Mouse (Mus musculus): ENCODE data around the gene Mkln1. TPM values are rescaled to one million over a fixed set of nuclear protein-coding genes. Genes with fewer than 3 reads are reported as not detected.
A peak's percentile ranks its signal among the peaks of the same experiment; 100 is the strongest.

Gene Mkln1
- total and polyA plus RNA-seq, 2 experiments from 2014 or later: 44.4 to 84.0 TPM

DNA sequence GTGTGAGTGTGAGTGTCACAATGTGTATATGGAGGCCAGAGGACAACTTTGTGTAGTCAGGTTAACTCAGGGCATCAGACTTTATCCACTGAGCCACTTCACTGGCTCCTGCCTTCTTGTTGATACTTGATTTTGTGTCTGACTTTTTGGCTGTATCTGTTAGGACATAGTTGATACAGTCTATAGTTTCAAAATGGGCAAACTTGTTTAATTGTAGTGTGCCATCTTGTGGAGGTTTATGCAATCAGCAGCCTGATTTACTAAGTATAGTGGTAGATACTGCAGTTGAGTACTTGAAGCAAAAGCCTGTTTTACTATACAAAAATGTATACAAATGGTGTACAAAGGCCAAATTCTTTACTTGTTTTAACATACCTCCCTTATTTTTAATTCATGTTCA lies 55.2 kb downstream of the Mkln1 start:
- ATAC-seq (ENCODE audit: low FRiP score): no peak

DNA sequence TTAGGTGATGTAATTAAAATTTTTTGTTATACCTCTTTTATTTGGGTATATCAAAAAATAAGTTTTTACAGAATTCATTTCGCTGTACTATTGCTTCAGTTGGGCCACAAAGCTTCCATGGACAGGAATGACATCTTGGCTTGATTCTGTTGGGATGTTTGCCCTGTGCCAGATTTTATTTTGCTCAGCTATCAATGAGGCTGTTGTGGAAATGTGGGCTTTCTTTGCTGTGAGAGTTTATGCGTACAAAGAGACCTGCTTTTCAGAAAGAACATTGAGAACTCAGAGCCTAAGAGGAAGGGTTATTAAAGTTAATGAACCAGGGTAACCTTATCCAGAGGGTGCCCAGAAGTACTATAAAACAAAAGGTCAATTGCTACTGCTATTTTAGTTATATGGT lies 56.8 kb downstream of the Mkln1 start:
- no peak overlapping the region for H3K9ac ChIP-seq (replicated peaks; ENCODE audit: low read length, poor library complexity, severe bottlenecking)
- DNase-seq (ENCODE audit: low spot score): peak; percentile 22
- no peak overlapping the region for H3K4me3 ChIP-seq (ENCODE audit: low read depth, low read length)
- no peak for TF ChIP-seq CTCF (IDR thresholded peaks at IDR 0.05)
- H3K4me1 ChIP-seq (ENCODE audit: insufficient read depth, low read length): no peaks in the 10 kb centered on the region
- H3K27ac ChIP-seq (ENCODE audit: low read depth, low read length): no peak overlapping the region
- H3K27me3 ChIP-seq (ENCODE audit: insufficient read depth, low read length): no peaks in the 10 kb centered on the region
- peaks cover 4% of the 10 kb centered on the region for H3K36me3 ChIP-seq (ENCODE audit: insufficient read depth, low read length)
- H3K4me2 ChIP-seq (ENCODE audit: low read depth, low read length, poor library complexity, severe bottlenecking): no peak overlapping the region
- no peak for ATAC-seq (ENCODE audit: low FRiP score)
- 82% methylated on average over 2 of the region's 2 CpGs for WGBS
- H3K9me3 ChIP-seq (ENCODE audit: low read length): no peaks in the 10 kb centered on the region

More for the DNA sequence above, 55.2 kb downstream of the Mkln1 start:
- Histone ChIP-seq H3K36me3 (ENCODE audit: insufficient read depth, low read length) (peaks cover 4% of the 10 kb centered on the region), H3K4me2 (ENCODE audit: low read depth, low read length, poor library complexity, severe bottlenecking) (no peak overlapping the region), H3K9ac (replicated peaks; ENCODE audit: low read length, poor library complexity, severe bottlenecking) (no peak overlapping the region), H3K27me3 (ENCODE audit: insufficient read depth, low read length) (no peaks in the 10 kb centered on the region), H3K9me3 (ENCODE audit: low read length) (no peaks in the 10 kb centered on the region), H3K4me1 (ENCODE audit: insufficient read depth, low read length) (no peaks in the 10 kb centered on the region), H3K4me3 (ENCODE audit: low read depth, low read length) (no peak overlapping the region), H3K27ac (ENCODE audit: low read depth, low read length) (no peak overlapping the region)
- DNase-seq (ENCODE audit: low spot score): peak; percentile 79
- peak; percentile 84 for TF ChIP-seq CTCF (IDR thresholded peaks at IDR 0.05)

DNA sequence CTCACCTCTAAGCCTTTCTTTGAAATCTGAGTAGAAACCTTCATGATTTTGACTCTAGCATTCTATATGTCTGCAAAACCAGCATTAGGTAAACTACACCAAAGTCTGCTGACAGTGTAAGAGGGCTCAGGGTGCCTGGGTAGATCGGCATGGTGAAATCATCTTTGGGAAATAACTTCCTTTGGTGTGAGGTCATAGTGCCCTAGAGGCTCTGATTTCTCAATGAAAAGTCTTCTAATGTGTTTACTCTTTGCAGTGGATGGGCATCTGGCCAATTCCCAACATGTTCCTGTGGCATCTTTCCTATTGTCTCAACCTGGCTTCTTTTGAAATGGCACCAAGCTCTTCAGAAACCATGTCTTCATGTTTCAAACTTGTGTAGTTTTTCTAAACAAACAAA lies 58.5 kb downstream of the Mkln1 start:
- H3K27ac ChIP-seq (ENCODE audit: low read depth, low read length): no peak overlapping the region
- no peak for DNase-seq (ENCODE audit: low spot score)
- H3K4me3 ChIP-seq (ENCODE audit: low read depth, low read length): no peak overlapping the region
- 89% methylated on average over 1 of the region's 1 CpGs for WGBS
- H3K4me2 ChIP-seq (ENCODE audit: low read depth, low read length, poor library complexity, severe bottlenecking): no peak overlapping the region
- ATAC-seq (ENCODE audit: low FRiP score): no peak
- H3K9ac ChIP-seq (replicated peaks; ENCODE audit: low read length, poor library complexity, severe bottlenecking): no peak overlapping the region
- H3K36me3 ChIP-seq (ENCODE audit: insufficient read depth, low read length): peaks cover 4% of the 10 kb centered on the region
- no peak for TF ChIP-seq CTCF (IDR thresholded peaks at IDR 0.05)
- no peaks in the 10 kb centered on the region for H3K9me3 ChIP-seq (ENCODE audit: low read length)
- H3K4me1 ChIP-seq (ENCODE audit: insufficient read depth, low read length): no peaks in the 10 kb centered on the region
- no peaks in the 10 kb centered on the region for H3K27me3 ChIP-seq (ENCODE audit: insufficient read depth, low read length)

DNA sequence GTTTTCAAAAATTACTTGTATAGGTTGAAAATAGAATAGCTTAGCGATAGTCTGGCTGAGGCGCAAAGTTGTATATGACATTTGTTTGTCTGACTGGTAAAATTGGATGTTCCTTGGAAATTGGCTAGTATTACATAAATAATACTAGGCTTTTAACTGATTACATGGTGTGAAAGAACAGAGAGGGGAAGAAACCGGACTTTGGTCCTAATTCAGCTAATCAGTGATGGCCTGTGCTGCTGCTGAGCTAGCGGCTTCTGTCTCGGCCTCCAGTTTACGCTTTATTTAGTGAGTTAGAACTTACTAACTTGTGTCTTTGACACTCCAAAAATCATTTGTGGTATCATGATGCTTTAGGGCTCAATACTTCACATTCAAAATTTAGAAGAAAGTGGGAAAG lies 70.9 kb downstream of the Mkln1 start:
- no peak for DNase-seq (ENCODE audit: low spot score)
- Histone ChIP-seq H3K4me3 (ENCODE audit: low read depth, low read length) (no peak overlapping the region), H3K9ac (replicated peaks; ENCODE audit: low read length, poor library complexity, severe bottlenecking) (no peak overlapping the region), H3K4me2 (ENCODE audit: low read depth, low read length, poor library complexity, severe bottlenecking) (no peak overlapping the region), H3K9me3 (ENCODE audit: low read length) (no peaks in the 10 kb centered on the region), H3K36me3 (ENCODE audit: insufficient read depth, low read length) (0 out of 2 replicates have a peak, but pooled peaks cover 6% of the 10 kb centered on the region), H3K27me3 (ENCODE audit: insufficient read depth, low read length) (no peaks in the 10 kb centered on the region), H3K27ac (ENCODE audit: low read depth, low read length) (no peak overlapping the region), H3K4me1 (ENCODE audit: insufficient read depth, low read length) (no peaks in the 10 kb centered on the region)
- 94% methylated on average over 6 of the region's 6 CpGs for WGBS
- ATAC-seq (ENCODE audit: low FRiP score): no peak
- TF ChIP-seq CTCF (IDR thresholded peaks at IDR 0.05): no peak

DNA sequence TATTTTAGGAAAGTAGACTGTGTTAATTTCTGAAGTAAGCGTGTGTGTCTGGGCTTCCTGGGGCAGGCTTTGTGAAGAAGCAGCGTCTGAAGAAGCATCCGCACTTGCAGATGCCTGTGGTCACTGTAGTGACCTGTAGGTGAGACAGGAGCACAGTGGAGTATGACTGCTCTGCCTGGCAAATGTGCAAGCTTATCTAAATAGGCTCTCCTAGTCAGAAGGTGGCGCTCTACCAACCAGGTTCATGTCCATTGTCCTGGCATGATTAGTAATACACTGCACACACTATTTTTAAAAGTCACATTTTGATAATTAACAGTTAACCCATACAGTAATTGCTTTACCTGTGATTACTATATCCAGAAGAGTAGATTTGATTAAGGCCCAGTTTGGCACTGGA lies 79.7 kb downstream of the Mkln1 start:
- H3K27ac ChIP-seq (ENCODE audit: low read depth, low read length): no peak overlapping the region
- H3K36me3 ChIP-seq (ENCODE audit: insufficient read depth, low read length): 0 out of 2 replicates have a peak, but pooled peaks cover 10% of the 10 kb centered on the region
- H3K9ac ChIP-seq (replicated peaks; ENCODE audit: low read length, poor library complexity, severe bottlenecking): no peak overlapping the region

DNA sequence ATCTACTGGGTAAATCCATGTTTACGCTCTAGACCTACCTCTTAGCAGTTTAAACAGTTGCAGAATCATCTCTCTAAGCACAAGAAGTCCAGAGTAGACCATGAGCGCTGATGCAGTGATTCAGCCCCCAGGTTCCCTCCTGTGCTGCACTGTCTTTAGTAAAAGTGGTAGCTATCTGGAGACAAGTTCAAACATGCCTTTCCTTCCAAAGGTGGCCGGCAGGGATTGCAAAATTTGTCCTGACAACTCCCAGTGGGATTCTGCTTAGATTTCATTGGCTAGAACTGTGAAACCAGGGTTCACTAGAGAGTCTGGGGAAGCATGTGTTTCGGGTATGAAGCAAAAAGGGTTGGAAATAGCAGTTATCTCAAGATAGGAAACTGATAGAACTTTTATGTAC lies 81.5 kb downstream of the Mkln1 start:
- WGBS: 84% methylated on average over 4 of the region's 4 CpGs
- Histone ChIP-seq H3K4me3 (ENCODE audit: low read depth, low read length) (no peak overlapping the region), H3K27ac (ENCODE audit: low read depth, low read length) (no peak overlapping the region), H3K4me1 (ENCODE audit: insufficient read depth, low read length) (no peaks in the 10 kb centered on the region), H3K9ac (replicated peaks; ENCODE audit: low read length, poor library complexity, severe bottlenecking) (no peak overlapping the region), H3K9me3 (ENCODE audit: low read length) (no peaks in the 10 kb centered on the region), H3K36me3 (ENCODE audit: insufficient read depth, low read length) (0 out of 2 replicates have a peak, but pooled peaks cover 3% of the 10 kb centered on the region), H3K27me3 (ENCODE audit: insufficient read depth, low read length) (no peaks in the 10 kb centered on the region), H3K4me2 (ENCODE audit: low read depth, low read length, poor library complexity, severe bottlenecking) (no peak overlapping the region)
- no peak for TF ChIP-seq CTCF (IDR thresholded peaks at IDR 0.05)
- DNase-seq (ENCODE audit: low spot score) (no peak), ATAC-seq (ENCODE audit: low FRiP score) (no peak)

More for the DNA sequence above, 79.7 kb downstream of the Mkln1 start:
- no peaks in the 10 kb centered on the region for H3K4me1 ChIP-seq (ENCODE audit: insufficient read depth, low read length)
- H3K4me2 ChIP-seq (ENCODE audit: low read depth, low read length, poor library complexity, severe bottlenecking): no peak overlapping the region
- H3K4me3 ChIP-seq (ENCODE audit: low read depth, low read length): no peak overlapping the region
- no peaks in the 10 kb centered on the region for H3K27me3 ChIP-seq (ENCODE audit: insufficient read depth, low read length)
- peak; percentile 17 for DNase-seq (ENCODE audit: low spot score)
- 72% methylated on average over 4 of the region's 4 CpGs for WGBS
- no peaks in the 10 kb centered on the region for H3K9me3 ChIP-seq (ENCODE audit: low read length)
- peak; percentile 37 for TF ChIP-seq CTCF (IDR thresholded peaks at IDR 0.05)
- ATAC-seq (ENCODE audit: low FRiP score): no peak

Measured in midbrain, postnatal 0 days (tissue).